Mouse (Mus musculus) hindbrain, embryonic 16.5 days (tissue): ENCODE results near the gene 4930469K13Rik. TPM values are rescaled to one million over a fixed set of nuclear protein-coding genes. Genes with fewer than 3 reads are reported as not detected.

ENCODE experiments used
- ATAC-seq: fragments of 200-750 bp; cut with Nextera tagmentation; 2 replicates; pipeline ENCODE4 v1.8.0; 2017; ENCODE audit warnings: moderate TSS enrichment, moderate library complexity
- H3K27ac ChIP-seq: fragments of 300-500 bp; sonication (generic); 2 replicates; pipeline ENCODE4 v1.5.1; 2014; ENCODE audit warnings: low read depth, mild to moderate bottlenecking, control low read depth, low read length, moderate library complexity
- H3K27me3 ChIP-seq: fragments of 300-500 bp; sonication (generic); replicated peaks from 2 replicates; pipeline ENCODE4 v1.6.1; 2014; ENCODE audit warnings: low read length; ENCODE audit not compliant: control insufficient read depth, insufficient read depth
- H3K36me3 ChIP-seq: fragments of 300-500 bp; sonication (generic); 2 replicates; pipeline ENCODE4 v1.6.1; 2014; ENCODE audit warnings: mild to moderate bottlenecking, low read length, moderate library complexity, mixed read lengths; ENCODE audit not compliant: control insufficient read depth, insufficient read depth
- H3K4me1 ChIP-seq: fragments of 300-500 bp; sonication (generic); 2 replicates; pipeline ENCODE4 v1.6.1; 2014; ENCODE audit warnings: low read depth, low read length; ENCODE audit not compliant: control insufficient read depth, insufficient read depth
- H3K4me2 ChIP-seq: fragments of 300-500 bp; sonication (generic); 2 replicates; pipeline ENCODE4 v1.6.1; 2014; ENCODE audit warnings: mild to moderate bottlenecking, low read length, control low read depth, moderate library complexity
- H3K4me3 ChIP-seq: fragments of 300-500 bp; sonication (generic); 2 replicates; pipeline ENCODE4 v1.5.1; 2014; ENCODE audit warnings: mild to moderate bottlenecking, low read length, control low read depth, moderate library complexity
- H3K9ac ChIP-seq: fragments of 300-500 bp; sonication (generic); 2 replicates; pipeline ENCODE4 v1.6.1; 2014; ENCODE audit warnings: low read depth, mild to moderate bottlenecking, control low read depth, low read length, moderate library complexity
- H3K9me3 ChIP-seq: fragments of 300-500 bp; sonication (generic); 2 replicates; pipeline ENCODE4 v1.6.1; 2014; ENCODE audit warnings: mild to moderate bottlenecking, low read length, moderate library complexity; ENCODE audit not compliant: control insufficient read depth
- WGBS: fragments of 180-500 bp; shearing (Covaris S2); extraction: QIAGEN DNeasy Blood & Tissue Kit; methylation state at CpG from one replicate; pipeline ENCODE4 v1.1.7; 2014; 5-methylcytosine and 5-hydroxymethylcytosine counted together
- polyA plus RNA-seq: library from polyadenylated mRNA; unstranded; fragments of >200 nt; fragmentation: Nextera tagmentation; extraction: Ambion mirVana; gene quantifications from 2 replicates; pipeline ENCODE4 v1.2.1, GENCODE M21; 2015

Gene 4930469K13Rik
- polyA plus RNA-seq, 1 experiment from 2014 or later: 7.9 TPM

DNA sequence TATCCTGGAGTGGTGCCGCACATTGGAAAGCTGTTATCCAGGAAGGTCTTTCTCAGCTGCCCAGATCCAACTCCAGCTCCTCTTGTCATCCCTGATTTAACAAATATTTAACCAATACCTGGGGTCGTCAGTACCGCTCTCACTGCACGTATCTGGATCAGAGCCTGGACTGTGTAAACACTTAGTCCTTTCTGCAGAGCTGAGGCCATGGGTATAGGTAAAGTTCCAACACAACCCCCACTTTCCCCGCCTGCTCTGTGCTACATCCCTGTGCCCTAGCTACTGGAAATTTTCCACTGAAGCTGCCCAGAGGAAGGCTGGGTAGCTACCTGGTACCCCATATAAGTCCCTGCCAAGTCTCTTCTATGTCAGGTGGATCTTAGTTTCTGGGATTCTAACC lies 108.4 kb downstream of the 4930469K13Rik start:
- WGBS: 84% methylated on average over 5 of the region's 5 CpGs
- no peaks in the 10 kb centered on the region for H3K27me3 ChIP-seq
- no peak overlapping the region for H3K9ac ChIP-seq
- no peak overlapping the region for H3K27ac ChIP-seq
- no peak overlapping the region for H3K4me3 ChIP-seq
- no peak overlapping the region for H3K4me2 ChIP-seq
- H3K36me3 ChIP-seq: no peaks in the 10 kb centered on the region
- peaks cover 16% of the 10 kb centered on the region for H3K4me1 ChIP-seq
- H3K9me3 ChIP-seq: no peaks in the 10 kb centered on the region
- no peak for ATAC-seq

DNA sequence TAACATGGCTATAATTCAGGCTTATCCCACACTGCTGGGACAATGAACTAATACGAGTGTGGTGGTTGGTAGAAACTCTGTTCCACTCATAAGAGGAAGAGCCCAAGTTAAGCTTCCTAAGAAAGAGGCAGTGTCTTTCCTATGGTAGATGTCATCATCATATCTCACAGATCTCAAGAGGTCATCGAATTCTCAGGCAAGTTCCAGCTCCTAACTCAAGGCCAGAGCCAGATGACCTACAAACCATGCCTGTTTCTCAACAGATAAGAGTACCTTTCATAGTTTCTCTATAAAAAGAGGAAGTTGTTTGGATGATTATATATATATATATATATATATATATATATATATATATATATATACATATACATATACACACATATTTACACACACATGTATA lies 111.8 kb downstream of the 4930469K13Rik start:
- WGBS: 97% methylated on average over 2 of the region's 2 CpGs
- H3K9me3 ChIP-seq: no peaks in the 10 kb centered on the region

GRCm38 (mm10) chr11:33980146-33980545 lies 118.2 kb downstream of the 4930469K13Rik start:
- Histone ChIP-seq H3K4me3 (no peak overlapping the region), H3K36me3 (no peaks in the 10 kb centered on the region), H3K4me1 (no peaks in the 10 kb centered on the region), H3K9ac (no peak overlapping the region), H3K27me3 (no peaks in the 10 kb centered on the region), H3K9me3 (no peaks in the 10 kb centered on the region), H3K27ac (no peak overlapping the region), H3K4me2 (no peak overlapping the region)
- ATAC-seq: no peak
- WGBS: 74% methylated on average over 4 of the region's 4 CpGs

More for the DNA sequence above, 111.8 kb downstream of the 4930469K13Rik start:
- Histone ChIP-seq H3K4me1 (no peaks in the 10 kb centered on the region), H3K9ac (no peak overlapping the region), H3K4me3 (no peak overlapping the region), H3K27ac (no peak overlapping the region), H3K36me3 (no peaks in the 10 kb centered on the region), H3K4me2 (no peak overlapping the region), H3K27me3 (no peaks in the 10 kb centered on the region)
- no peak for ATAC-seq

DNA sequence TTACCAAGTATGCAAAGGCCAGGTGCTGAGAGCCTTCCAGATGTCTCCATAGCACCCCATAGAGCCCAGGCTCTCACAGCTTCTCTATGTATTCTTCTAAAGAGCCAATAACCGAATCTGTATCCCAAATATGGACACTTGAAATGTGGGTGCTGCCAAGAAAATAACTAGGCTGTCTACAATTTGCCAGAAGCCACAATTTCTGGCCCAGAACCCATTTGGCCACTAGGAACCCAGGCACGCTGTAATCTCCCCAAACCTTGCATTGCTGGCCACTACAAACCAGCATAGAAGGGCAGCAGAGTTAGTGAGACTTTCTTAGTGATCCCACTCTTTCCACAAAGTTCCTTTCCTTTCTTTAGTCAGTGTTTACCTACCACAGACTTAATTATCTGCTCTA lies 123.2 kb downstream of the 4930469K13Rik start:
- Histone ChIP-seq H3K9ac (no peak overlapping the region), H3K4me1 (no peaks in the 10 kb centered on the region), H3K27me3 (no peaks in the 10 kb centered on the region), H3K9me3 (no peaks in the 10 kb centered on the region), H3K36me3 (no peaks in the 10 kb centered on the region), H3K27ac (no peak overlapping the region), H3K4me3 (no peak overlapping the region), H3K4me2 (no peak overlapping the region)
- WGBS: 85% methylated on average over 2 of the region's 2 CpGs
- no peak for ATAC-seq

- Histone ChIP-seq H3K9me3 (no peaks in the 10 kb centered on the region), H3K27ac (no peak overlapping the region), H3K4me1 (no peaks in the 10 kb centered on the region), H3K36me3 (no peaks in the 10 kb centered on the region), H3K27me3 (no peaks in the 10 kb centered on the region), H3K4me2 (no peak overlapping the region), H3K4me3 (no peak overlapping the region), H3K9ac (no peak overlapping the region)
- no peak for ATAC-seq
- WGBS: 69% methylated on average over 14 of the region's 14 CpGs
Observed at GRCm38 (mm10) chr11:33974341-33975040, 123.9 kb downstream of the 4930469K13Rik start.

DNA sequence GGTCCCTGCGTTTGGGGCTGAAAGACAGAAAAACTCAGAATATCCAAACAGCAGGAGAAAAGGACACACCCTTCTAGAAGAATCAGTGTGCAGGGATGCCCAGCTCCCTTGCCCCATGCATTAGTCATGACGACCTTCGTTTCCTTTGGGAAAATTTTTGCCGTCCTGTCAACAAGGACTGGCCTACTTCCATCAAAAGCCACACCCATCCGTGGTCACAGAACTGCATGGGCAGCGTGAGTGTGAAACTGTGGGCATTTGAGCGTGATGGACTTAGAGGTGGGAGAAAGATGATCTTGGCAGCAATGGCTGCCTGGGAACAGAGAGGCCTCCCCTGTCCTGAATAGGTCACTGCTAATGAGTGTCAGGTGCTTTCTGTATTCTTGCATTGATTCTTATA lies 126.2 kb downstream of the 4930469K13Rik start:
- H3K4me1 ChIP-seq: no peaks in the 10 kb centered on the region
- H3K36me3 ChIP-seq: no peaks in the 10 kb centered on the region
- no peaks in the 10 kb centered on the region for H3K27me3 ChIP-seq
- no peak overlapping the region for H3K9ac ChIP-seq
- H3K4me3 ChIP-seq: no peak overlapping the region
- H3K9me3 ChIP-seq: no peaks in the 10 kb centered on the region
- WGBS: 87% methylated on average over 7 of the region's 7 CpGs
- no peak overlapping the region for H3K4me2 ChIP-seq
- ATAC-seq: no peak
- H3K27ac ChIP-seq: no peak overlapping the region

DNA sequence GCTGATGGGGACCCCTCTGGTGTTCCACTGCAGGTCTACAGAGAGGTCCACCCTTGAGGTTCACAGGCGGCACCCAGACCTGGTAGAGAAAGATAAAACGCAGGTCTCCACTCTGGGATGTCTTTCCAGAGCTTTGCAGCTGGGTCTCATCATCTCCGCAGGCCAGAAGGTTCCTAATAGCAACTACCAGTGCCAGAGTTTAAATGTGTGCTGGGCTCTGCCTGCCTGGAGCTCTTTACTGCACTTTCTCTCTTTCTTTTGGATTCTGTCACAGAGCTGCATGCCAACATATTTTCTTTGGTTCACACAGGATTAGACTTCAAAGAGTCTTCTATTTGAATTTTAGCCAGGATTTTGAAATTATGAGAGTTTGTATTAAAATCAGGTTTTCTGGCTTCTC lies 129.2 kb downstream of the 4930469K13Rik start:
- Histone ChIP-seq H3K9me3 (no peaks in the 10 kb centered on the region), H3K36me3 (no peaks in the 10 kb centered on the region), H3K4me3 (no peak overlapping the region), H3K27me3 (no peaks in the 10 kb centered on the region), H3K9ac (no peak overlapping the region), H3K4me2 (no peak overlapping the region), H3K4me1 (no peaks in the 10 kb centered on the region), H3K27ac (no peak overlapping the region)
- ATAC-seq: no peak
- WGBS: 79% methylated on average over 3 of the region's 3 CpGs

GRCm38 (mm10) chr11:33967708-33968107 lies 130.6 kb downstream of the 4930469K13Rik start:
- Histone ChIP-seq H3K9me3 (no peaks in the 10 kb centered on the region), H3K27me3 (no peaks in the 10 kb centered on the region), H3K36me3 (no peaks in the 10 kb centered on the region), H3K27ac (no peak overlapping the region), H3K4me1 (no peaks in the 10 kb centered on the region), H3K4me3 (no peak overlapping the region), H3K4me2 (no peak overlapping the region), H3K9ac (no peak overlapping the region)
- no peak for ATAC-seq
- WGBS: 82% methylated on average over 4 of the region's 4 CpGs

DNA sequence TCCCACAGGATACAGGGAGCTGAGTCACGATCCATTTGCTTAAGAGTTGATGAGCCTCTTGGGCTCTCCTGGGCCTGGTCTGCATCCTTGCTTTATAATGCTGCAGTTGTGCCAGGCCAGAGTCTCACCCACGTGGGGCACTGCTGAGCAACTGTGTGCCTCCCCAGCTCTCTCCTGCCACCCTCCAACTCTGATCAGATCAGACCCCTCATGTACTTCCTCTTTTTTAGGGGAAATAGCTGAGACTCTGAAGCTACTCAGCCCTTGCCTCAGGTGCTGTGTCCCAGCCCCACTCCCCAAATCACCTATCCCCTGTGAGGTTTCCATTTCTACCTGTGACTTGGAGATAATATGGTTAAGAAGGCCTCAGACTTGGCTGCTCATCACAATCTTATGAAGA lies 133.0 kb downstream of the 4930469K13Rik start:
- WGBS: 72% methylated on average over 2 of the region's 2 CpGs
- Histone ChIP-seq H3K4me1 (no peaks in the 10 kb centered on the region), H3K4me2 (no peak overlapping the region), H3K9ac (no peak overlapping the region), H3K27ac (no peak overlapping the region), H3K9me3 (no peaks in the 10 kb centered on the region), H3K4me3 (no peak overlapping the region), H3K36me3 (no peaks in the 10 kb centered on the region), H3K27me3 (no peaks in the 10 kb centered on the region)
- ATAC-seq: no peak
